Mouse (Mus musculus): ENCODE results near the gene Mctp1.
"Not testable (repeated sequence)": the region's sequence is repeated elsewhere in the genome, so short reads cannot be mapped to it uniquely, and the experiment has no call there.

Gene Mctp1

GRCm38 (mm10) chr13:76383972-76384663, at the start of gene Mctp1:
Mctp1 (plus strand) TSS chr13:76384535.
- DNase-seq = peak; percentile 68

GRCm38 (mm10) chr13:76345941-76346340, 38.4 kb upstream of the Mctp1 start:
- DNase-seq = peak; percentile 20

GRCm38 (mm10) chr13:76358720-76359119, 25.6 kb upstream of the Mctp1 start:
- DNase-seq = no peak

GRCm38 (mm10) chr13:76384664-76385435, 515 bp downstream of the Mctp1 start:
- peak; percentile 79 for DNase-seq

GRCm38 (mm10) chr13:76388615-76389014, 4.3 kb downstream of the Mctp1 start:
- no peak for DNase-seq

GRCm38 (mm10) chr13:76391920-76392319, 7.6 kb downstream of the Mctp1 start:
- DNase-seq = no peak

GRCm38 (mm10) chr13:76393106-76393505, 8.8 kb downstream of the Mctp1 start:
- no peak for DNase-seq

GRCm38 (mm10) chr13:76395906-76396305, 11.6 kb downstream of the Mctp1 start:
- DNase-seq = no peak

GRCm38 (mm10) chr13:76409296-76409695, 25.0 kb downstream of the Mctp1 start:
- DNase-seq = no peak

GRCm38 (mm10) chr13:76410665-76411064, 26.3 kb downstream of the Mctp1 start:
- no peak for DNase-seq

- no peak for DNase-seq
Measured at GRCm38 (mm10) chr13:76415346-76415745, 31.0 kb downstream of the Mctp1 start.

- peak; percentile 86 for DNase-seq
Measured at GRCm38 (mm10) chr13:76420111-76420510, 35.8 kb downstream of the Mctp1 start.

GRCm38 (mm10) chr13:76421075-76421474, 36.7 kb downstream of the Mctp1 start:
- DNase-seq = no peak

- DNase-seq = no peak
Measured at GRCm38 (mm10) chr13:76422124-76422523, 37.8 kb downstream of the Mctp1 start.

GRCm38 (mm10) chr13:76429456-76429855, 45.1 kb downstream of the Mctp1 start:
- DNase-seq = no peak

GRCm38 (mm10) chr13:76429927-76430326, 45.6 kb downstream of the Mctp1 start:
- DNase-seq = no peak

- no peak for DNase-seq
Measured at GRCm38 (mm10) chr13:76431946-76432345, 47.6 kb downstream of the Mctp1 start.

GRCm38 (mm10) chr13:76433438-76433837, 49.1 kb downstream of the Mctp1 start:
- DNase-seq = no peak

- no peak for DNase-seq
Measured at GRCm38 (mm10) chr13:76436426-76436825, 52.1 kb downstream of the Mctp1 start.

- DNase-seq = no peak
Measured at GRCm38 (mm10) chr13:76438765-76439164, 54.4 kb downstream of the Mctp1 start.

GRCm38 (mm10) chr13:76446059-76446458, 61.7 kb downstream of the Mctp1 start:
- no peak for DNase-seq

GRCm38 (mm10) chr13:76447528-76447927, 63.2 kb downstream of the Mctp1 start:
- DNase-seq = no peak

GRCm38 (mm10) chr13:76451526-76451925, 67.2 kb downstream of the Mctp1 start:
- not testable (repeated sequence) for DNase-seq

GRCm38 (mm10) chr13:76481601-76482000, 97.3 kb downstream of the Mctp1 start:
- DNase-seq = no peak
